Mouse (Mus musculus) olfactory bulb, adult 2 months (tissue): ENCODE measurements around the gene Ankfn1.

Source experiments
- CTCF ChIP-seq: fragments of 200-500 bp; IDR thresholded peaks from 2 replicates; pipeline ENCODE4 v1.5.1; 2012; ENCODE audit warnings: low read depth, mild to moderate bottlenecking, low read length, moderate library complexity; ENCODE audit not compliant: insufficient read depth
- POLR2A ChIP-seq: fragments of 200-500 bp; IDR thresholded peaks from 2 replicates; pipeline ENCODE4 v1.6.1; 2012; ENCODE audit warnings: mild to moderate bottlenecking, low read depth, low read length, moderate library complexity; ENCODE audit not compliant: insufficient read depth

GRCm38 (mm10) chr11:89356018-89356417 lies 421.4 kb downstream of the Ankfn1 start:
- TF ChIP-seq POLR2A = no peak
- no peak for TF ChIP-seq CTCF
